Mouse (Mus musculus) stomach, embryonic 14.5 days (tissue): ENCODE measurements around the gene Tmem50a. TPM values are rescaled to one million over a fixed set of nuclear protein-coding genes. Genes with fewer than 3 reads are reported as not detected.

Source experiments
- ATAC-seq: fragments of 200-750 bp; cut with Nextera tagmentation; 2 replicates; pipeline ENCODE4 v1.8.0; 2017; ENCODE audit warnings: low read depth, moderate TSS enrichment; ENCODE audit not compliant: insufficient number of reproducible peaks, insufficient read depth, low FRiP score
- H3K27ac ChIP-seq: fragments of 300-500 bp; sonication (generic); 2 replicates; pipeline ENCODE4 v1.5.1; 2014; ENCODE audit warnings: mild to moderate bottlenecking, low read length, moderate library complexity, mixed read lengths
- H3K27me3 ChIP-seq: fragments of 300-500 bp; sonication (generic); 2 replicates; pipeline ENCODE4 v1.6.1; 2014; ENCODE audit warnings: low read length, control low read depth, mixed read lengths; ENCODE audit not compliant: control insufficient read depth, insufficient read depth
- H3K36me3 ChIP-seq: fragments of 300-500 bp; sonication (generic); 2 replicates; pipeline ENCODE4 v1.6.1; 2014; ENCODE audit warnings: mild to moderate bottlenecking, control low read depth, low read length, moderate library complexity, mixed read lengths; ENCODE audit not compliant: control insufficient read depth, insufficient read depth
- H3K4me1 ChIP-seq: fragments of 300-500 bp; sonication (generic); 2 replicates; pipeline ENCODE4 v1.6.1; 2014; ENCODE audit warnings: low read length, control low read depth, mixed read lengths; ENCODE audit not compliant: control insufficient read depth, insufficient read depth
- H3K4me2 ChIP-seq: fragments of 300-500 bp; sonication (generic); replicated peaks from 2 replicates; pipeline ENCODE4 v1.6.1; 2014; ENCODE audit warnings: low read depth, low read length, control low read depth
- H3K4me3 ChIP-seq: fragments of 300-500 bp; sonication (generic); 2 replicates; pipeline ENCODE4 v1.5.1; 2014; ENCODE audit warnings: low read depth, low read length, control low read depth
- H3K9ac ChIP-seq: fragments of 300-500 bp; sonication (generic); replicated peaks from 2 replicates; pipeline ENCODE4 v1.6.1; 2014; ENCODE audit warnings: low read depth, mild to moderate bottlenecking, control low read depth, low read length, moderate library complexity, mixed read lengths
- H3K9me3 ChIP-seq: fragments of 300-500 bp; sonication (generic); 2 replicates; pipeline ENCODE4 v1.6.1; 2016; ENCODE audit warnings: low read depth, low read length, control low read depth; ENCODE audit not compliant: control insufficient read depth
- WGBS: fragments of 180-500 bp; shearing (Covaris S2); extraction: QIAGEN DNeasy Blood & Tissue Kit; methylation state at CpG from one replicate; pipeline ENCODE4 v1.1.7; 2014; 5-methylcytosine and 5-hydroxymethylcytosine counted together
- polyA plus RNA-seq: library from polyadenylated mRNA; unstranded; fragments of >200 nt; fragmentation: Nextera tagmentation; extraction: Ambion mirVana; gene quantifications from 2 replicates; pipeline ENCODE4 v1.2.1, GENCODE M21; 2014

Tmem50a gene
- polyA plus RNA-seq, 1 experiment from 2014 or later = 186 TPM

DNA sequence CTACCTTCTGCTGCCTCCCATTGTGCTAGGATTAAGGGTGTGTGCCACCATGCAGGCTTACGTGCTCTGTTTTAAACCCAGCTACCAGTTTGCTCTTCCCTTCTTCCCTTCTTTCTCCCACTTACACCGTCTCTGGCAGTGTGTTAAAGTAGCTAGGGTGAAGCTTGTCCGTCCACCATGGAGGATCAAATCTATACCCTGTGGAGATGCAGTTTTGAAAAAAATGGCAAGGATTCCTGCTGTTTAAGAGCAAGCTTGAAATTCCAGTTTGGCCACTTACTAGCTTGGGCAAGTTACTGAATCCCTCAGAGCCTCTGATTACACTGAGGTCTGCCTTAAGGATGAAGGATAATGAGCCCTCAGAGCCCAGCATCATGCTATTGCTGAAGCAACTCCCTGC, 59.5 kb downstream of the Tmem50a start:
- Histone ChIP-seq H3K36me3 (no peaks in the 10 kb centered on the region), H3K4me2 (no peak overlapping the region), H3K9me3 (no peaks in the 10 kb centered on the region), H3K4me1 (peaks cover 15% of the 10 kb centered on the region), H3K27me3 (no peaks in the 10 kb centered on the region), H3K9ac (no peak overlapping the region), H3K27ac (peak overlapping the region; percentile 66; the same call in 1 of the 2 replicates), H3K4me3 (no peak overlapping the region)
- no peak for ATAC-seq
- WGBS = 58% methylated on average over 3 of the region's 3 CpGs

- peak; percentile 89 for ATAC-seq
- Histone ChIP-seq H3K4me3 (peak overlapping the region; percentile 95), H3K27me3 (no peaks in the 10 kb centered on the region), H3K9me3 (no peaks in the 10 kb centered on the region), H3K4me1 (peaks cover 15% of the 10 kb centered on the region), H3K4me2 (peak overlapping the region; percentile 73), H3K36me3 (no peaks in the 10 kb centered on the region), H3K9ac (peak overlapping the region; percentile 45; the same call in 1 of the 2 replicates), H3K27ac (peak overlapping the region; percentile 87)
- WGBS = 1% methylated on average over 88 of the region's 91 CpGs
Measured at GRCm38 (mm10) chr4:134853637-134854485, 61.0 kb downstream of the Tmem50a start.

- WGBS = 1% methylated on average over 38 of the region's 38 CpGs
- H3K27ac ChIP-seq = peak within 1 kb of the TSS; percentile 87
- ATAC-seq = peak; percentile 96
- H3K9ac ChIP-seq = peak within 1 kb of the TSS; percentile 87
- no peaks in the 10 kb centered on the region for H3K36me3 ChIP-seq
- H3K27me3 ChIP-seq = no peaks in the 10 kb centered on the region
- H3K4me2 ChIP-seq = peak within 1 kb of the TSS; percentile 73
- peak within 1 kb of the TSS; percentile 95 for H3K4me3 ChIP-seq
- peaks cover 15% of the 10 kb centered on the region for H3K4me1 ChIP-seq
- H3K9me3 ChIP-seq = no peaks in the 10 kb centered on the region
Measured at GRCm38 (mm10) chr4:134853259-134853636, 61.6 kb downstream of the Tmem50a start, which contains the start of gene Maco1. Gene Maco1, minus strand, starts transcription at chr4:134853345.

DNA sequence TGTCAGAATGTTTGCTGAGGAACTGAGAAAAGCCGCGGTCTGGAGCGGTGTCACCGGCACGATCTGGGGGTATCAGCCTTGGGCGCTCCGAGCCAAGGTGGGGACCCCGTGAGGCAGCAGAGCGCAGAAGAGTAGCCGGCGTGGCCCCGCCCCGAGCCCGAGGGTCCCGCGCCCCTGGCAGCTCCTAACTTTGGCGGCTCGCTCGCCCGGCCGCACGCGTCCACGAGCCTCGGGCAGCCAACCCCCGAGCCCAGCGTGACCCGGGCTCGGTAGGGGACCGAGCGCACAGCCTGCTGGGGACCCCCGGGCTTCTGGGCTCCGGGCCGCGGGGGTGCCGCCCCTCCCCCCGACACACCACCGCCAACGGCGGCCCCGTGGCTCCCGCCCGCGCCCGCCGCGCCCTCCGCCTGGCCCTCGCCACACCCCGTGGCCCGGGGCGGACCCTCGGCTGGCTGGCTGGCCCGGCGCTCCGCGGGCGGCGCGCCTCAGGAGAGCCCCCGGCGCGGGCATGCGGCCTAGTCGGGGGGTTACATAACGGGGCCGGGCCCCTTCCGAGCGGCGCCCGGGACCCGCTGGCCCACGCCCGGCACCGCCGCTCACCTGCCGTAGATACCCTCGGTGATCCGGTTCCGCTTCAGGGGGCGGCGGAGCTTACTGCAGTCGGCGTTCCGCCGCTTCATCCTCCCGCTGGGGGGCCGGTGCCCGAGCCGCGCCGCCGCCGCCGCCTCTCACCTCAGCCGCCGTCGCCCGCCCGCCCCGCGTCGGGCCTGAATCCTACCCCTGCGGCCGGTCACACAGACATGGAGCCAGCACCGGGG, 62.2 kb downstream of the Tmem50a start:
- peak overlapping the region; percentile 73 for H3K4me2 ChIP-seq

DNA sequence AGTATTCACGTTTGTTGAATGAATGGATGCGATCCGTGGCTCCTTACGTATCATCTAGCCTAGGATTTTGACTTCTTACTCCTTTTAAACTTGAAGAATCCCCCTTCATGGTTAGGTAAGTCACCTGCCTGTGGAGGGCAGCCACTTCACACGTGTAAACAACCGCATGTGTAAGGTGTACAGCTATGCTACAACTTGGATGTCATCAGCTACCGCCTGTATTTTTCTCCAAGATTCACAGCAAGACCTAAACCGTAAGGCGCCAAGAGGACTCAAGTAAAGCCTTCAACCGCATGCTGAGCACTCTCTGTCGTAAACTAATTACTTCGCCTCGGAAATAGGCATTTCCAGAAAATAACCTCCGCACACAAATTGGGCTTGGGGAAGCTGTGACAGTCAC, 62.9 kb downstream of the Tmem50a start:
- Histone ChIP-seq H3K4me3 (peak overlapping the region; percentile 95), H3K9ac (no peak overlapping the region), H3K9me3 (no peaks in the 10 kb centered on the region), H3K27ac (no peak overlapping the region), H3K27me3 (no peaks in the 10 kb centered on the region), H3K36me3 (no peaks in the 10 kb centered on the region), H3K4me2 (peak overlapping the region; percentile 73), H3K4me1 (peaks cover 21% of the 10 kb centered on the region)
- WGBS = 14% methylated on average over 14 of the region's 14 CpGs
- ATAC-seq = no peak

More for the DNA sequence above, 62.2 kb downstream of the Tmem50a start:
- under 1% methylated on average over 99 of the region's 106 CpGs for WGBS
- Histone ChIP-seq H3K9me3 (no peaks in the 10 kb centered on the region), H3K4me3 (peak overlapping the region; percentile 95), H3K4me1 (peaks cover 19% of the 10 kb centered on the region), H3K27ac (peak overlapping the region; percentile 86), H3K9ac (peak overlapping the region; percentile 87), H3K36me3 (no peaks in the 10 kb centered on the region), H3K27me3 (no peaks in the 10 kb centered on the region)
- peak; percentile 23 for ATAC-seq

GRCm38 (mm10) chr4:134851236-134851635, 63.6 kb downstream of the Tmem50a start:
- Histone ChIP-seq H3K4me1 (peaks cover 21% of the 10 kb centered on the region), H3K4me2 (peak overlapping the region; percentile 73), H3K9me3 (no peaks in the 10 kb centered on the region), H3K27me3 (no peaks in the 10 kb centered on the region), H3K36me3 (no peaks in the 10 kb centered on the region), H3K4me3 (peak overlapping the region; percentile 95; the same call in 1 of the 2 replicates), H3K27ac (no peak overlapping the region), H3K9ac (no peak overlapping the region)
- ATAC-seq = no peak
- 58% methylated on average over 2 of the region's 2 CpGs for WGBS

DNA sequence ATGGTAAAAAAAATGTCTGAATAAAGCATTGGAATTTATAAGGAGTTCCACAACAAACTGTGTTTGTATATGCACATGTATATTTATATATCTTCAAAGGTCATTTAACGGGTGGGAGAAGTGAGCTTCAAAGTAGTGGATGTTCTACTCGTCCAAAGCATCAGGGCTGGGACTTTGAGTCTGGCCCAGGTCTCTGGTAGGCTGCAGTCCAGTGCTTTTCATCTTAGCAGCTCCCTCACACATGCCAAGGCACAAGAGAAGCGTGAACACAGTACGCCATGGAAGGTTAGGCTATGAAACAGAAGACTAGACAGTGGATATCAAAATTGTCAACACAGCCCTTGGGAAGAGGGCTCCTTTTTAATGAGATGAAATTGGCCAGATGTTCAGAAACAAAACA, 64.3 kb downstream of the Tmem50a start:
- no peaks in the 10 kb centered on the region for H3K36me3 ChIP-seq
- H3K9ac ChIP-seq = no peak overlapping the region
- H3K4me3 ChIP-seq = no peak overlapping the region
- H3K4me2 ChIP-seq = no peak overlapping the region
- WGBS = 75% methylated on average over 4 of the region's 4 CpGs
- no peaks in the 10 kb centered on the region for H3K27me3 ChIP-seq
- peaks cover 21% of the 10 kb centered on the region for H3K4me1 ChIP-seq
- no peak overlapping the region for H3K27ac ChIP-seq
- H3K9me3 ChIP-seq = no peaks in the 10 kb centered on the region
- no peak for ATAC-seq
